Mouse (Mus musculus) small intestine, adult 2 months (tissue): ENCODE measurements around the gene Nkx1-2.

Experiments used
- CTCF ChIP-seq: fragments of 200-500 bp; IDR thresholded peaks from 2 replicates; pipeline ENCODE4 v1.5.1; 2012; ENCODE audit warnings: low read depth, mild to moderate bottlenecking, control low read depth, inconsistent platforms, low read length, moderate library complexity, mixed read lengths; ENCODE audit not compliant: insufficient replicate concordance, insufficient read length; ENCODE audit errors: extremely low read depth
- POLR2A ChIP-seq: fragments of 200-500 bp; IDR thresholded peaks from 2 replicates; pipeline ENCODE4 v1.6.1; 2012; ENCODE audit warnings: low read depth, mild to moderate bottlenecking, control low read depth, inconsistent platforms, low read length, moderate library complexity

DNA sequence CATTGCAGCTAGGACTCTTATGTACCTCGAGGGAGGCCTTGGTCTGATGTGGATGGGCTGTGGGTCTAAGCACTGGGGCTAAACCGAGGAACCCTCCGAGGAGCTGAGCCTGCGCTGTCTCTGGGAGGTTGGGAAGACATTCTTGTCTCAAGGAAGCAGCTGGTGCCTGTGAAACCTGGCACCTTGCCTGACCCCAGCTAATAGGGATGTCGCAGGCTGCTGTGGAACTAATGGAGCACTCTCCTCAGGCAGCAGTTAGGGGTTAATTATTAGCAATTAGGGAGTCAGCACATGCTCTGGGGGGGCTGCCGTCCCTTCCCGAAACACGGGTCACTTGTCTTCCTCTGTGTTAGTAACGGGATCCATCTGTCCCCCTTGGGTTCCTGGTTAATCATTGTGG is 41.5 kb upstream of the Nkx1-2 start:
- TF ChIP-seq POLR2A = no peak
- no peak for TF ChIP-seq CTCF
